Mouse (Mus musculus) forebrain, embryonic 11.5 days (tissue): ENCODE results near the gene Zmynd19. TPM values are rescaled to one million over a fixed set of nuclear protein-coding genes. Genes with fewer than 3 reads are reported as not detected.
"Not testable (repeated sequence)": the region's sequence is repeated elsewhere in the genome, so short reads cannot be mapped to it uniquely, and the experiment has no call there.

ENCODE experiments used
- ATAC-seq: fragments of 200-750 bp; cut with Nextera tagmentation; replicated peaks from 2 replicates; pipeline ENCODE4 v1.8.0; 2017; ENCODE audit warnings: moderate TSS enrichment; ENCODE audit not compliant: low FRiP score
- DNase-seq: peaks from one replicate; pipeline ENCODE4 v3.0.0-alpha.2; 2017; ENCODE audit warnings: low spot score
- H3K27ac ChIP-seq: fragments of 300-500 bp; sonication (generic); 2 replicates; pipeline ENCODE4 v1.5.1; 2014; ENCODE audit warnings: low read depth, low read length
- H3K27me3 ChIP-seq: fragments of 300-500 bp; sonication (generic); 2 replicates; pipeline ENCODE4 v1.6.1; 2014; ENCODE audit warnings: mild to moderate bottlenecking, low read length, mixed read lengths; ENCODE audit not compliant: control insufficient read depth, insufficient read depth
- H3K36me3 ChIP-seq: fragments of 300-500 bp; sonication (generic); 2 replicates; pipeline ENCODE4 v1.6.1; 2014; ENCODE audit warnings: mild to moderate bottlenecking, low read length, moderate library complexity, mixed read lengths; ENCODE audit not compliant: control insufficient read depth, insufficient read depth
- H3K4me1 ChIP-seq: fragments of 300-500 bp; sonication (generic); replicated peaks from 2 replicates; pipeline ENCODE4 v1.6.1; 2014; ENCODE audit warnings: low read length, mixed read lengths; ENCODE audit not compliant: control insufficient read depth, insufficient read depth
- H3K4me2 ChIP-seq: fragments of 300-500 bp; sonication (generic); 2 replicates; pipeline ENCODE4 v1.6.1; 2014; ENCODE audit warnings: low read depth, mild to moderate bottlenecking, low read length, moderate library complexity, mixed read lengths; ENCODE audit not compliant: severe bottlenecking
- H3K4me3 ChIP-seq: fragments of 300-500 bp; sonication (generic); 2 replicates; pipeline ENCODE4 v1.5.1; 2014; ENCODE audit warnings: low read depth, low read length
- H3K9ac ChIP-seq: fragments of 300-500 bp; sonication (generic); 2 replicates; pipeline ENCODE4 v1.6.1; 2014; ENCODE audit warnings: low read length
- H3K9me3 ChIP-seq: fragments of 300-500 bp; sonication (generic); 2 replicates; pipeline ENCODE4 v1.6.1; 2016; ENCODE audit warnings: low read length, mixed read lengths; ENCODE audit not compliant: control insufficient read depth
- WGBS: fragments of 180-500 bp; shearing (Covaris S2); extraction: QIAGEN DNeasy Blood & Tissue Kit; methylation state at CpG from one replicate; pipeline ENCODE4 v1.1.7; 2014; 5-methylcytosine and 5-hydroxymethylcytosine counted together
- polyA plus RNA-seq: library from polyadenylated mRNA; unstranded; fragments of >200 nt; fragmentation: Nextera tagmentation; extraction: Ambion mirVana; gene quantifications from 2 replicates; pipeline ENCODE4 v1.2.1, GENCODE M21; 2014

Zmynd19 gene
- polyA plus RNA-seq, 1 experiment from 2014 or later, result 38.2 TPM

DNA sequence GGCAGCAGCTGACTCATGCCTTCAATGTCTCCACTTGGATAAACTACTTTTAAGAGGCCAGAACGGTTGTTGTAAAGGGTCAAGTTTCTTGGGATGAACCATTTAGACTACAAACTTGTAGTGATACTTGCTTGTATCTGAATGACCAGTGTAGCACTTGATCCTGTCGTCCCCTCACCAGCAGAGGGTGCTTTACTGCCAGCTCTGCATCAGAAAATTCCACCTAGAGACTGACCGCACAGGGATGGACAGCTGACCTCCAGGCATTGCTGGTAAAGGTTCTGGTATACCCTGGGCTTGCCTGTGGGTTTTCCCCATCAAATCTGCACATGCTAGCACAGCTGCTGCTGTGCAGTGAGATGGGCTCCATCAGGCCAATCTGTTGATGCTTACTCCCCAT is 11.3 kb downstream of the Zmynd19 start:
- ATAC-seq (no peak), DNase-seq (peak; percentile 56)
- H3K36me3 ChIP-seq, result peaks cover 7% of the 10 kb centered on the region
- no peak overlapping the region for H3K27ac ChIP-seq
- H3K9me3 ChIP-seq, result no peaks in the 10 kb centered on the region
- H3K4me3 ChIP-seq, result no peak overlapping the region
- 38% methylated on average over 3 of the region's 3 CpGs for whole genome bisulfite sequencing
- no peak overlapping the region for H3K9ac ChIP-seq
- H3K27me3 ChIP-seq, result no peaks in the 10 kb centered on the region
- H3K4me1 ChIP-seq, result peaks cover 3% of the 10 kb centered on the region; the same call in 1 of the 2 replicates
- H3K4me2 ChIP-seq, result no peak overlapping the region

DNA sequence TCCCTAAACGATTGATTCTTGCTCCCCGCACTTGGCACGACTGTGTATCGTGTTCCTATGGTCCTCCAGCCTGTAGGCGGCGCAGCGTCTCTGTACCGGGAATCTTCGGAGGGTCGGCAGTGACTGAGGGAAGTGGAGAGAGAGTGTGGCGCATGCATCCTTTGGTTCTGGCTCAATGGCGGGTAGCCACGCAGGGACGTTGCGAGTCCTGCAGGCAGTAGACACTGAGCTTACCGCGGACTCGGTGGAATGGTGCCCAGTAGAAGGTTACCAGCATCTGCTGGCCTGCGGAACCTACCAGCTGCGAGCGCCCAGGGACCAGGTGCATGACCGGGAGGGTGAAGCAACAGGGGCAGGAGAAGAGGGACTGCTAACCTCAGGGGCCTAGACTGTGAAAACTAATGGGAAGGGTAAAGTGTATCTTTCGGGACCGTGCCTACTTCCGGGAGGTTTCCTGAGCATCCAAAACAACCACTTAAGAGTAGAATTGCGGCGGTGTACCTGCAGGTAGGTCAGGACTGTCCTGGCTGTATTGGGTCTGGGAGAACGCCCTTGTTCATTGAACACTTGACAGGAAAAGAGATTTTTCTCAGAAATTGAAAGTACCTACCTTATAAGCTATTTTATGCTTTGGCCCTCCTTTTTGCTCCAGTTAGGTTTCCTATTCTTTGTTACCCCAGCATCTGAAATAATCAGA is 12.9 kb downstream of the Zmynd19 start, which contains the start of gene Dph7:
TSS of gene Dph7 (plus strand) at position 97 of the 697 bp plus-strand sequence.
- 1% methylated on average over 28 of the region's 28 CpGs for WGBS
- no peak within 1 kb of the TSS for H3K27ac ChIP-seq
- peak within 1 kb of the TSS; percentile 67 for H3K4me2 ChIP-seq
- peak within 1 kb of the TSS; percentile 83 for H3K4me3 ChIP-seq
- ATAC-seq, result peak; percentile 94
- peak; percentile 91 for DNase-seq
- H3K4me1 ChIP-seq, result peaks cover 3% of the 10 kb centered on the region; the same call in 1 of the 2 replicates
- peak within 1 kb of the TSS; percentile 90 for H3K9ac ChIP-seq
- peaks cover 7% of the 10 kb centered on the region for H3K36me3 ChIP-seq
- H3K27me3 ChIP-seq, result no peaks in the 10 kb centered on the region
- no peaks in the 10 kb centered on the region for H3K9me3 ChIP-seq

DNA sequence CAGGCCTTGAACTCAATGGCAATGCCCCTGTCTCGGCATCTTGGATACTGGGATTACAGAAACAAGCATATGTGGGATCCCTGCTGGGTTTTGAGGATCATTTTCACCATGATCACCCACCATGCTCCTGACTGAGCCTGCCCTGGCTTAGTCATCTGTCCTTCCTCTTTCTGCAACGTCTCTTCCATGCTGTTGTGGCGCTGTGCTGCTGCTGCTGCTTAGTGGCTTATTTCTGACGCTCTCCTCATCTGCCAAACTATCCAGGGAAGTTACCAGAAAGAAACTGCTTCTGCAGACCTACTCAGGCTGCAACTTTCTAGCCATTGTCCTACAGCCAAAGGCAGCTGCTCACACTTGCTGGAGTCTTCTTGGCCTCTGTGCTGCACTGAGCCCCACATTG is 20.8 kb downstream of the Zmynd19 start:
- Histone ChIP-seq H3K4me3 (no peak overlapping the region), H3K4me2 (no peak overlapping the region), H3K9me3 (no peaks in the 10 kb centered on the region), H3K4me1 (peaks cover 6% of the 10 kb centered on the region; the same call in 1 of the 2 replicates), H3K36me3 (peaks cover 8% of the 10 kb centered on the region; the same call in 1 of the 2 replicates), H3K27me3 (no peaks in the 10 kb centered on the region), H3K9ac (no peak overlapping the region), H3K27ac (no peak overlapping the region)
- ATAC-seq, result no peak
- DNase-seq, result no peak
- 84% methylated on average over 4 of the region's 4 CpGs for WGBS

DNA sequence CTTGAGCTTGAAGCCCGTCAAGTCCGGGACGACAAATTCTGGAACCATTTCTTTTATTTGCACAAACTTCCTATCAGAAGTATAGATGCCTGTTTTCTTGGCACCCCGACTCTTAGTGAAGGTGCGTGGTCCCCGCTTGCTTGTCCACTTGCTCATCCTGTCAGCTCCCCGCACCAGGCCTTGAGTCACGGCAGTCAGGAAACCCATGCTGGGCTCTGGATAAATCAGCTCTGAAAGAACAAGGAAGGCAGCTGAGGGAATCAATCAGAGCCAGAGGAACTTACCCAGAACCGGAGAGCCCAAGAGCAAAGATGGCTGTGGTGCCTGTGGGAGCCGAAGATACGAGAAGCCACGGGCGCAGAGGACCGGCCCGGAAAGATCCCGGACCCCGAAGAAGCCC is 24.9 kb downstream of the Zmynd19 start:
- H3K4me2 ChIP-seq, result peak overlapping the region; percentile 89
- ATAC-seq, result not testable (repeated sequence)

DNA sequence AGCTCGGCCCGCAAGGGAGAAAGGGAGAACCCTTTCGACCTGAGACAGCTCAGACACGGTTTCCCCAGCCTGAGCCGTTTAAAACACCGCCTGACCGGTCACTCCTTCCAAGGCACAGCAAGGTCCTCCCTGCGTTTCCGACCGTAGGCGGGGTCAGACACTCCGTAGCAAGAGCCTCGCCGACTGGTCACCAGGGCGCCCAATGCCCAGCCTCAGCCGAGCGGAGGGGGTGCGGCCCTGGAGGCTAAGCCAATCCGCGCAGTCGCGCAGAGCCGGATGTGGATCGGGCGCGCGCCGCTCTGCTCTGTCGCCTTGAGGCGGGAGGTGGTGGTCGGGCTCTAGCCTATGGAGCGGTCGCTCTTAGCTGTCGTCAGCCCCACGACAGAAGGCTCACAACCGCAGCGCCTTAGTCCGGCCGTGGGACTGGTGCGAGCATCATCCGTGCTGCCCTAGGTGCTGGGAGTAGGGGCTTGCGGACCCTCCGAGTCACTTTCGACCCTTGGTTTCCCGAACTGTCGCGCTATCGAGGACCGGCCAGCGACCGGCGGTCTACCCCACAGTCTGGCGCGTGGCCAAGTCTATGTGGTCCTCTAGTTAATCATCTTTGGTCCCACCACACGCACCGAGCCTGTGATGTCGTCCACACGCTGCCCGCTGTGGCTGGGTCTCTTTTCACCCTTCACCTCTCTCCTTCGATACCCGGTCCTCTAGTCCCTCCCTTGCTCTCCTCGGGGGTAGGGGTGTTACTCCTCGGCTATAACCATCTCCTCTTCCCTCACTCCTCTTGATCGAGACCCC is 25.5 kb downstream of the Zmynd19 start, which contains the start of gene Mrpl41:
TSS of gene Mrpl41 (minus strand) at position 193 of the 798 bp plus-strand sequence.
- WGBS, result under 1% methylated on average over 64 of the region's 64 CpGs
- H3K36me3 ChIP-seq, result peaks cover 4% of the 10 kb centered on the region; the same call in 1 of the 2 replicates
- peak within 1 kb of the TSS; percentile 89 for H3K4me2 ChIP-seq

More for the DNA sequence above, 24.9 kb downstream of the Zmynd19 start:
- under 1% methylated on average over 17 of the region's 17 CpGs for WGBS
- H3K27me3 ChIP-seq, H3K36me3 ChIP-seq, H3K4me1 ChIP-seq, DNase-seq, H3K9me3 ChIP-seq: not testable (repeated sequence)
- peak overlapping the region; percentile 74 for H3K9ac ChIP-seq
- H3K27ac ChIP-seq, result 0 out of 2 replicates have a peak overlapping the region, but pooled peaks have one; percentile 46
- peak overlapping the region; percentile 68 for H3K4me3 ChIP-seq

DNA sequence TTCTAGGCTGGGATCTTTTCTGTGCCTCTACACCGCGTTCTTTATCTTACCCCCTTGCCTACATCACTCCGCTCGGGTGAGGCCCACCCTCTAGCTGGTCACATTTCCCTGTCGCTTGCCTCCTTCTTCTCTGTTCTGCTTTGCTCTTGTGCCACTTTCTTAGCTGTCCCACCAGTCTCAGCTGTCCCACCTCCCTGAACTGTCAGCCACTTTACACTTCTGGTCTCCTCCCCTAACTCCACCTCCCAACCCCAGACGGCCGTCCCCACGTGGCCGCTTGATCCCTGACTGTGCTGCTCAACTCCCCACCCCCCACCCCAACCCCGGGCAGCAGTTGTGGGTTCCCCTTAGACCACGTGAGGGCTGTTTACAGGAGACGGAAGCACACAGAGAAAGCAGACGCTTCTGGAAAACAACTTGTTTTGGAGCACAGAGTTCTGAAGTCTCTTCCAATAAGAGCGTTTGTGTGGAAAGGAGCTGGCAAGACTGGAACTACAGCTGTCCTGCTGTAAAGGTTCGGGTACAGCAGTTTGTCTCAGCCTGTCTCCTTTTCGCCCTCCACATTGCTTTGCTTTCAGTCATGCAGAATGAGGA is 26.2 kb downstream of the Zmynd19 start, which contains the start of gene Pnpla7:
TSS of gene Pnpla7 (plus strand) at position 330 of the 594 bp plus-strand sequence.
- H3K4me3 ChIP-seq, result peak within 1 kb of the TSS; percentile 68
- peaks cover 6% of the 10 kb centered on the region; the same call in 1 of the 2 replicates for H3K4me1 ChIP-seq
- peaks cover 2% of the 10 kb centered on the region; the same call in 1 of the 2 replicates for H3K36me3 ChIP-seq
- DNase-seq, result peak; percentile 85
- peak within 1 kb of the TSS; percentile 76 for H3K27ac ChIP-seq
- WGBS, result 1% methylated on average over 16 of the region's 16 CpGs
- H3K4me2 ChIP-seq, result peak within 1 kb of the TSS; percentile 89
- peak within 1 kb of the TSS; percentile 74 for H3K9ac ChIP-seq
- ATAC-seq, result peak; percentile 74
- no peaks in the 10 kb centered on the region for H3K27me3 ChIP-seq
- no peaks in the 10 kb centered on the region for H3K9me3 ChIP-seq

More for the DNA sequence above, 25.5 kb downstream of the Zmynd19 start, which contains the start of gene Mrpl41:
- no peaks in the 10 kb centered on the region for H3K27me3 ChIP-seq
- peak within 1 kb of the TSS; percentile 76 for H3K27ac ChIP-seq
- H3K4me1 ChIP-seq, result peaks cover 6% of the 10 kb centered on the region; the same call in 1 of the 2 replicates
- peak within 1 kb of the TSS; percentile 74 for H3K9ac ChIP-seq
- no peaks in the 10 kb centered on the region for H3K9me3 ChIP-seq
- H3K4me3 ChIP-seq, result peak within 1 kb of the TSS; percentile 68
- DNase-seq (peak; percentile 99), ATAC-seq (peak; percentile 99)

DNA sequence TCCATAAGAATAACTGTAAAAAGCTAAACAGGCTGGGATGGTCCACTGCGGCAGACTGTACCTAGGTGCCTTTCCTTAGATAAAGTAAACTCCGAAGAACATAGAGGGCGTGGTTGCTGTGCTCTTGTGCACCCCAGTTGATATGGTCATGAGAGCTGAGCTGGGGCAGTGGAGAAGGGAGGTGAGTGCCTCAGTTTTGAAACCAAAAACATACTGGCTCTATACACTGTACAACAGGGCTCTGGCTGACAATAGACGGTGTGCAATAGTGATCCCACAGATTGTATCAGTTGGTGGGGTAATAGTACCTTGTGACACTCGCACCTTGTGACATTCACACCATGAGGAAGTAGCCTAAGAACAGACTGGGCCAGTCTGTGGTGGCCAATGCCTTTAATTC is 27.4 kb downstream of the Zmynd19 start:
- no peak overlapping the region for H3K4me3 ChIP-seq
- 93% methylated on average over 5 of the region's 5 CpGs for WGBS

DNA sequence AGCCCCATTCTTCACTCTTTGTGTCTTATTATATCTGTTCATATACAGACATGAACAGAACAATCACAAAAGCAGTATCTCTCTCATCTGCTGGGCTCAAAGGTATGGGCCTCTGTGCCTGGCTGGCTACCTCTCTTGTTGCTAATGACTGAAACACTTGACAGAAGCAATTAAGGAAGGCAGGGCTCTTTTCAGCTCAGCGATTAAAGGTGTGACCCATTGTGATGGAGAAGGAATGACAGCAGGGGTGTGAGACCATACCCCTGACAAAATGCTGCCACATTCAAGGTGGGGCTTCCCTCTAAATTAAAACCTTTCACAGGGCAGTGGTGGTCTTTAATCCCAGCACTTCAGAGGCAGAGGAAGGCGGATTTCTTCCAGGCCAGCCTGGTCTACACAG is 38.2 kb downstream of the Zmynd19 start:
- no peaks in the 10 kb centered on the region for H3K4me1 ChIP-seq
- ATAC-seq (no peak), DNase-seq (no peak)
- H3K4me3 ChIP-seq, result no peak overlapping the region
- no peak overlapping the region for H3K27ac ChIP-seq
- WGBS, result 72% methylated on average over 2 of the region's 2 CpGs
- H3K4me2 ChIP-seq, result no peak overlapping the region
- no peak overlapping the region for H3K9ac ChIP-seq
- H3K36me3 ChIP-seq, result no peaks in the 10 kb centered on the region
- H3K27me3 ChIP-seq, result no peaks in the 10 kb centered on the region
- H3K9me3 ChIP-seq, result no peaks in the 10 kb centered on the region

More for the DNA sequence above, 27.4 kb downstream of the Zmynd19 start:
- H3K36me3 ChIP-seq, result peaks cover 2% of the 10 kb centered on the region; the same call in 1 of the 2 replicates
- no peaks in the 10 kb centered on the region for H3K9me3 ChIP-seq
- no peak overlapping the region for H3K9ac ChIP-seq
- peaks cover 6% of the 10 kb centered on the region; the same call in 1 of the 2 replicates for H3K4me1 ChIP-seq
- H3K4me2 ChIP-seq, result no peak overlapping the region
- DNase-seq (no peak), ATAC-seq (no peak)
- H3K27me3 ChIP-seq, result no peaks in the 10 kb centered on the region
- no peak overlapping the region for H3K27ac ChIP-seq
